Mouse (Mus musculus): Measurements from ENCODE around the gene Pdzd8. TPM values are rescaled to one million over a fixed set of nuclear protein-coding genes. Genes with fewer than 3 reads are reported as not detected.

Pdzd8 gene
- polyA plus RNA-seq, 1 experiment from 2014 or later: 3.3 TPM

DNA sequence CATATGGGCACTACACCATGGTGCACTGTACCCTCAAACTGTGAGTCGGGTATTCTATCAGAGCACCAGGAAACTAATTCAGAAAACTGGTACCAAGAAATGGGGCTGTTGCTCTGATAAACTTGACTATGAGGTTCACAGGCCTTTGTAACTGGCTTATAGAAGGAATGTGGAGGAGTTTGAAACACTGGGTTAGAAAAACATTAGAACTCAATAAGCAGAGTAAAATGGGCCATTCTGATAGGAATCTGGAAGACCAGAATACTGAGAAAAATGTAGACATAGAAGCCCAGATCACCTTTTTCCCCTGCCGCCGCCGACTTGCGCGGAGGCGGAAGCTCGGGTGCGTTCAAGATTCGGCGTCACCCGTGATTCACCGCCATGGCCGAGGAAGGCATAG lies 23.6 kb downstream of the Pdzd8 start, which contains the start of gene Rps12-ps3:
TSS of gene Rps12-ps3 (plus strand) at position 301 of the 400 bp plus-strand sequence.
- no peak within 1 kb of the TSS for H3K4me2 ChIP-seq (ENCODE audit: low read depth, low read length)
- H3K9ac ChIP-seq (ENCODE audit: low read depth, low read length): no peak within 1 kb of the TSS
- H3K27me3 ChIP-seq (ENCODE audit: control insufficient read depth, insufficient read depth, low read depth, low read length): no peaks in the 10 kb centered on the region
- 95% methylated on average over 8 of the region's 14 CpGs for WGBS (ENCODE audit: insufficient replicate concordance)
- H3K9me3 ChIP-seq (replicated peaks; ENCODE audit: control insufficient read depth, low read length): no peaks in the 10 kb centered on the region
- H3K4me3 ChIP-seq (ENCODE audit: low read depth, low read length): no peak within 1 kb of the TSS
- H3K27ac ChIP-seq (ENCODE audit: low read length): no peak within 1 kb of the TSS
- H3K36me3 ChIP-seq (ENCODE audit: control insufficient read depth, insufficient read depth): peaks cover under 1% of the 10 kb centered on the region
- no peak for ATAC-seq (ENCODE audit: low read depth)
- H3K4me1 ChIP-seq (ENCODE audit: control insufficient read depth, low read depth, low read length): no peaks in the 10 kb centered on the region; the same call in 1 of the 2 replicates

DNA sequence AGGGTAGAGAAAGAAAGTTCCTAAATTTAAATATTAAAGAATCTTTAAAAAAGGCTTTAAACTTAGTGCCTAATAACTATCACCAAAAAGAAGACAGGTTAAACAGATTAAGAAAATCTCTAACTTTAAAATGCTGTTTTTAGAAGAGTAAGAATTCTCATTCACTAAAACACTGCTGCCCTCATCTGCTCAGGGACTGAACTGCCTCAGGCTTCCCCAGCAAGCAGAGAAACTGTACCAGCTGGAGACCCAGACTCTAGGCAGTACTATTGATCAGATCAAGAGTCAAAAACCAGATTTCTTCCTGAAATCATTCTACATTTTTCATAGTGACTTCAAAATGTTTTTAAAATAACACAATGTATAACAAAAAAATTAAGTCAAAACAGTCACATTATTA lies 29.0 kb downstream of the Pdzd8 start:
- ATAC-seq (ENCODE audit: low read depth): no peak

DNA sequence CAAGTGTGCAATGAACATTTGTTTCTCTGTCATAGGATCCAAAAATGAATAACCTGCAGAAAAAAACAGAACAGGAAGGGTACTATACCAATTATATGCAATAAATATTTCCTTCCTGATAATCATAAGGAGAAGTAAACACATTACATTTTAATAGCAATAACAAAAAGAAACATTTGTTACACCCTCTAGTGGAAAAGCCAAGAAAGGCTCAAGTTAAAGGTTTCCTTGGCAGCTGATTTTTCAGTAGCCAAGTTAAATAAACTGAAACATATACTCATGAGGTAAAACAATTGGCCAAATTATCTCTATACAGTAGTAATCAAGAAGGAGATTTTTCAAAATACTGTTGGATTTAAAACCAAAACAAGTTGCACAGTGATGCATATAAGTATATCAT lies 30.3 kb downstream of the Pdzd8 start:
- Histone ChIP-seq H3K27me3 (ENCODE audit: control insufficient read depth, insufficient read depth, low read depth, low read length) (no peaks in the 10 kb centered on the region), H3K4me3 (ENCODE audit: low read depth, low read length) (no peak overlapping the region), H3K9me3 (replicated peaks; ENCODE audit: control insufficient read depth, low read length) (no peaks in the 10 kb centered on the region), H3K4me2 (ENCODE audit: low read depth, low read length) (no peak overlapping the region), H3K4me1 (ENCODE audit: control insufficient read depth, low read depth, low read length) (no peaks in the 10 kb centered on the region), H3K27ac (ENCODE audit: low read length) (no peak overlapping the region), H3K36me3 (ENCODE audit: control insufficient read depth, insufficient read depth) (peaks cover 12% of the 10 kb centered on the region), H3K9ac (ENCODE audit: low read depth, low read length) (no peak overlapping the region)
- ATAC-seq (ENCODE audit: low read depth): no peak

More for the DNA sequence above, 29.0 kb downstream of the Pdzd8 start:
- H3K9me3 ChIP-seq (replicated peaks; ENCODE audit: control insufficient read depth, low read length): no peaks in the 10 kb centered on the region
- H3K36me3 ChIP-seq (ENCODE audit: control insufficient read depth, insufficient read depth): peaks cover 8% of the 10 kb centered on the region
- no peak overlapping the region for H3K9ac ChIP-seq (ENCODE audit: low read depth, low read length)
- no peak overlapping the region for H3K27ac ChIP-seq (ENCODE audit: low read length)
- H3K4me2 ChIP-seq (ENCODE audit: low read depth, low read length): no peak overlapping the region
- H3K4me3 ChIP-seq (ENCODE audit: low read depth, low read length): no peak overlapping the region
- no peaks in the 10 kb centered on the region for H3K27me3 ChIP-seq (ENCODE audit: control insufficient read depth, insufficient read depth, low read depth, low read length)
- no peaks in the 10 kb centered on the region for H3K4me1 ChIP-seq (ENCODE audit: control insufficient read depth, low read depth, low read length)

DNA sequence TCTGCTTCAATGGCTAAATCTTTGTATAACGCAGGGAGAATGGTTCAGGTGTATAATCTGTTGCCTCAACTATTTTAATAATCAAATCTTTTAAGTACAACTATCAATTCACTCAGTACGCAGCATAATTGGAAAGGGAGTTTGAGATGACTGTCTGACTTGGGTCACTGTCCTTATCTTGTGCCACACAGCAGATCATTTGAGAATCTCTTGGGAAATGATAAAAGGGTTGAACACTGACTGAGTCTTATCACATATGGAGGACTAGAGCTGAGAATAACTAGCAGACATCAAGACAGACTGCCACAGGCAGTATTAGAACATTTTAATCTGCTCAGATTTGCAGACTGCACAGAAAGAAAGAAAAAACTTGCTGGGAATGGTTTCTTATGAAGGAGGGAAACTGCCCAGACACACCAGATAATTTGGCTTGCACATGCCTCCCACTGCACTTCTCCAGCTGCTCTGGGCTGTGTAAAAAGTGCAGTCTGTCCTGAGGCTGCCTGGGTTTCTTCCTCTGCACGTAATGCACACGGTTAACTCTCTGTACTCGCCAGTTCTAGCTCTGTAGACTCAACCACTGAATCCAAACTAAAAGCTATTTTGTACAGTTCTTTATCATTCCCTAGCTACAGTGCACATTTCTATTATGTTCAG lies 53.3 kb downstream of the Pdzd8 start:
- ATAC-seq (ENCODE audit: low read depth): no peak
- Histone ChIP-seq H3K36me3 (ENCODE audit: control insufficient read depth, insufficient read depth) (no peaks in the 10 kb centered on the region; the same call in 1 of the 2 replicates), H3K4me2 (ENCODE audit: low read depth, low read length) (no peak overlapping the region), H3K9me3 (replicated peaks; ENCODE audit: control insufficient read depth, low read length) (no peaks in the 10 kb centered on the region), H3K27ac (ENCODE audit: low read length) (no peak overlapping the region), H3K27me3 (ENCODE audit: control insufficient read depth, insufficient read depth, low read depth, low read length) (no peaks in the 10 kb centered on the region), H3K9ac (ENCODE audit: low read depth, low read length) (no peak overlapping the region), H3K4me1 (ENCODE audit: control insufficient read depth, low read depth, low read length) (no peaks in the 10 kb centered on the region), H3K4me3 (ENCODE audit: low read depth, low read length) (no peak overlapping the region)
- 65% methylated on average over 5 of the region's 5 CpGs for WGBS (ENCODE audit: insufficient replicate concordance)

DNA sequence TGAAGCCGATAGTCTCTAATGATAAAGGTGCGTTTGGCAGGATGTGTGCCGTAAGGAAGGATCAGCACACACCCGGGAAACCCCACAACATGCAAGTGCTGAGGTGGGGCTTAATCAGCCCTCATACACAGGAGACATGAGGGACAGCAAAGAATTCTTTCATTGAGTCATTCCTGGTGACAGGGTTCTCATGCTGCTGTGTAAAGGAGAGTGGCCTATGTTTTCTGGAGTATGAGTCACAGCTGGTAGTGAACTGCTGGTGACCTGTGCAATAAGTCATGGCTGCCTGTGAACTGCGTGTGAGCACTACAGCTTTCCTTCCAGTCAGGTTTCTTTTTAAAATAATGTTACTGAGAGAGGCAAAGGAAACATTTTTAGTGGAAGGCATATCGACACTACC lies 55.8 kb downstream of the Pdzd8 start:
- no peak overlapping the region for H3K4me2 ChIP-seq (ENCODE audit: low read depth, low read length)
- H3K9ac ChIP-seq (ENCODE audit: low read depth, low read length): no peak overlapping the region
- ATAC-seq (ENCODE audit: low read depth): no peak
- no peaks in the 10 kb centered on the region for H3K4me1 ChIP-seq (ENCODE audit: control insufficient read depth, low read depth, low read length)
- no peaks in the 10 kb centered on the region for H3K27me3 ChIP-seq (ENCODE audit: control insufficient read depth, insufficient read depth, low read depth, low read length)
- H3K4me3 ChIP-seq (ENCODE audit: low read depth, low read length): no peak overlapping the region
- peaks cover 2% of the 10 kb centered on the region; the same call in 1 of the 2 replicates for H3K36me3 ChIP-seq (ENCODE audit: control insufficient read depth, insufficient read depth)
- no peak overlapping the region for H3K27ac ChIP-seq (ENCODE audit: low read length)
- WGBS (ENCODE audit: insufficient replicate concordance): 78% methylated on average over 6 of the region's 6 CpGs
- no peaks in the 10 kb centered on the region for H3K9me3 ChIP-seq (replicated peaks; ENCODE audit: control insufficient read depth, low read length)

DNA sequence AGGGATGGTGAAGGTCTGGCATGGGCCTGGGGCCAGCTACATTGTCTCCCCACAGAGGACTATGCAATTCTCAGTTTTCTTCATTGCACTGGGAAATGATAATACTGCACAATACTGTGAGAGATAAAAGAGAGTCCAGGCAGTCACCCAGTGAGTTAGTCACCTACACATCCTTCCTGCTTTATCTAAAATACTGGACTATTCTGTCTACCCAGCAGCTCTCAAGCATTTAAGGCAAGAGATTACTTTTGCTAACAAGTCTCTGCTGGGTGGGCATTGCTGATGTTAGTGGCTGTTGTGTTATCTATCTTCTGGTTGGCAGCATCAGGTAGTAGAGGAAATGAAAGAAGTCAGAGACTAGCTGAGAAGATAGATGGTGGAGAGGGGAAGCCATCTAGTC lies 56.5 kb downstream of the Pdzd8 start:
- Histone ChIP-seq H3K4me1 (ENCODE audit: control insufficient read depth, low read depth, low read length) (no peaks in the 10 kb centered on the region), H3K9me3 (replicated peaks; ENCODE audit: control insufficient read depth, low read length) (no peaks in the 10 kb centered on the region), H3K4me2 (ENCODE audit: low read depth, low read length) (no peak overlapping the region), H3K9ac (ENCODE audit: low read depth, low read length) (no peak overlapping the region), H3K27ac (ENCODE audit: low read length) (no peak overlapping the region), H3K36me3 (ENCODE audit: control insufficient read depth, insufficient read depth) (peaks cover 2% of the 10 kb centered on the region; the same call in 1 of the 2 replicates), H3K27me3 (ENCODE audit: control insufficient read depth, insufficient read depth, low read depth, low read length) (no peaks in the 10 kb centered on the region), H3K4me3 (ENCODE audit: low read depth, low read length) (no peak overlapping the region)
- no peak for ATAC-seq (ENCODE audit: low read depth)

DNA sequence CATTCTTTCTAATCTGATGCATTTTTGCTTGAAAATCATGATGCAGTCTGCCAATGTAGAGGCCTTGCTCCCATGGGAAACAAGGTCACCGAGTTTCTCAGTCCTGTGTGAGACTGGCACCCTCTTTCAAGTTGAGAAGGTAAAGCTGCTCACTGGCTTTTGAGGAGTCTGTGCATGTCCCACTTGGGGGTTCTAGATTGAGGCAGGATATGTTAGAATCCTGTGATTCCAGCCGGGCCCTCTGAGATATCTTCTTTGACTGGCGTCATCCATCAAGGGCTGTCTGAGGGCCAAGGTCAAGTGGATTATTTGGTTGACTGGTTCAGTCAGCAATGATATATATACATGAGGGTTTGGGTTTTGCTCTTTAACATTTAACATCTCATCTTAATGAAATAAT lies 63.6 kb downstream of the Pdzd8 start:
- no peak for ATAC-seq (ENCODE audit: low read depth)
- WGBS (ENCODE audit: insufficient replicate concordance): 77% methylated on average over 3 of the region's 3 CpGs
- H3K4me3 ChIP-seq (ENCODE audit: low read depth, low read length): no peak overlapping the region
- no peak overlapping the region for H3K9ac ChIP-seq (ENCODE audit: low read depth, low read length)
- no peaks in the 10 kb centered on the region for H3K4me1 ChIP-seq (ENCODE audit: control insufficient read depth, low read depth, low read length)
- H3K4me2 ChIP-seq (ENCODE audit: low read depth, low read length): no peak overlapping the region
- no peaks in the 10 kb centered on the region for H3K9me3 ChIP-seq (replicated peaks; ENCODE audit: control insufficient read depth, low read length)
- no peaks in the 10 kb centered on the region for H3K27me3 ChIP-seq (ENCODE audit: control insufficient read depth, insufficient read depth, low read depth, low read length)
- peaks cover 2% of the 10 kb centered on the region; the same call in 1 of the 2 replicates for H3K36me3 ChIP-seq (ENCODE audit: control insufficient read depth, insufficient read depth)
- H3K27ac ChIP-seq (ENCODE audit: low read length): no peak overlapping the region

DNA sequence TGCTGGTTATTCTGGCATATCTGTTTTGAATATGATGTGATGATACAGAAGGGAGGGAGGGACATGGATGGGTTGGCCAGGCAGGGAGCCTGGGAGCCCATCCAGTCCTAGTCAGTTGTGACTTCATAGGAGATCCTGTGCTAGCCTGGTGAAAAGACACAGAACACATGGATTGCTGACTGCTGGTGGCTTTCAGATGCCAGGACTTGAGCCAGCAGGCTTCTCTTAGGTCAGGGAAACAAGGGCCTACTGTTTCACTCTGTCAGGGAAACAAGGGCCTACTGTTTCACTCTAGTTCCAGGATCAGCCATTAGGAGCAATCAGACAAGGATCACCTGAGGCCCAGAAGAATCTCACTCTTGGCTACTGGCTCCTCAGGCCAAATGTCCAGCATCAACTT lies 64.7 kb downstream of the Pdzd8 start:
- no peak overlapping the region for H3K27ac ChIP-seq (ENCODE audit: low read length)
- no peaks in the 10 kb centered on the region for H3K9me3 ChIP-seq (replicated peaks; ENCODE audit: control insufficient read depth, low read length)
- ATAC-seq (ENCODE audit: low read depth): no peak
- no peak overlapping the region for H3K9ac ChIP-seq (ENCODE audit: low read depth, low read length)
- H3K36me3 ChIP-seq (ENCODE audit: control insufficient read depth, insufficient read depth): no peaks in the 10 kb centered on the region
- no peak overlapping the region for H3K4me3 ChIP-seq (ENCODE audit: low read depth, low read length)
- H3K4me1 ChIP-seq (ENCODE audit: control insufficient read depth, low read depth, low read length): no peaks in the 10 kb centered on the region
- no peak overlapping the region for H3K4me2 ChIP-seq (ENCODE audit: low read depth, low read length)
- no peaks in the 10 kb centered on the region for H3K27me3 ChIP-seq (ENCODE audit: control insufficient read depth, insufficient read depth, low read depth, low read length)

DNA sequence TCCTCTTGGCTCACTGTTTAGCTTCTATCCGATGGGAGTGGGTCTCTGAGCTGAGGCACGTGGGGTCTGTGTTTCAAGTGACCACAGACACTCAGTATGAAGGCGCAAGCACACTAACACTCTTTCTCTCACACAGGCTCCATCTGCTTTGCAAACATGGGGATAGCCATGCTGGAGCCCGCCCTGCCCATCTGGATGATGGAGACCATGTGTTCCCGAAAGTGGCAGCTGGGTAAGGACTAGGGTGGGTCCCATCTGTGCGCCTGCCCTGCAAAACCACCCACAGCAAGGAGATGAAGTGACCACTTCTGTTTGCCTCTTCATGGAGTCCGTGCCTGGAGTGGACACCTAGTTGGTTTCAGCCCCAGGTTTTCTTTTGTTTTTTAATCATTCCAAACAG lies 69.2 kb downstream of the Pdzd8 start:
- no peak for ATAC-seq (ENCODE audit: low read depth)

More for the DNA sequence above, 69.2 kb downstream of the Pdzd8 start:
- no peaks in the 10 kb centered on the region for H3K36me3 ChIP-seq (ENCODE audit: control insufficient read depth, insufficient read depth)
- WGBS (ENCODE audit: insufficient replicate concordance): 73% methylated on average over 7 of the region's 7 CpGs
- no peak overlapping the region for H3K9ac ChIP-seq (ENCODE audit: low read depth, low read length)
- H3K4me1 ChIP-seq (ENCODE audit: control insufficient read depth, low read depth, low read length): no peaks in the 10 kb centered on the region
- no peak overlapping the region for H3K4me3 ChIP-seq (ENCODE audit: low read depth, low read length)
- no peaks in the 10 kb centered on the region for H3K27me3 ChIP-seq (ENCODE audit: control insufficient read depth, insufficient read depth, low read depth, low read length)
- no peak overlapping the region for H3K4me2 ChIP-seq (ENCODE audit: low read depth, low read length)
- H3K9me3 ChIP-seq (replicated peaks; ENCODE audit: control insufficient read depth, low read length): no peaks in the 10 kb centered on the region
- H3K27ac ChIP-seq (ENCODE audit: low read length): no peak overlapping the region
